Comparison of ENCODE assay signal across 10 mouse cellular contexts in the genomic region with DNA sequence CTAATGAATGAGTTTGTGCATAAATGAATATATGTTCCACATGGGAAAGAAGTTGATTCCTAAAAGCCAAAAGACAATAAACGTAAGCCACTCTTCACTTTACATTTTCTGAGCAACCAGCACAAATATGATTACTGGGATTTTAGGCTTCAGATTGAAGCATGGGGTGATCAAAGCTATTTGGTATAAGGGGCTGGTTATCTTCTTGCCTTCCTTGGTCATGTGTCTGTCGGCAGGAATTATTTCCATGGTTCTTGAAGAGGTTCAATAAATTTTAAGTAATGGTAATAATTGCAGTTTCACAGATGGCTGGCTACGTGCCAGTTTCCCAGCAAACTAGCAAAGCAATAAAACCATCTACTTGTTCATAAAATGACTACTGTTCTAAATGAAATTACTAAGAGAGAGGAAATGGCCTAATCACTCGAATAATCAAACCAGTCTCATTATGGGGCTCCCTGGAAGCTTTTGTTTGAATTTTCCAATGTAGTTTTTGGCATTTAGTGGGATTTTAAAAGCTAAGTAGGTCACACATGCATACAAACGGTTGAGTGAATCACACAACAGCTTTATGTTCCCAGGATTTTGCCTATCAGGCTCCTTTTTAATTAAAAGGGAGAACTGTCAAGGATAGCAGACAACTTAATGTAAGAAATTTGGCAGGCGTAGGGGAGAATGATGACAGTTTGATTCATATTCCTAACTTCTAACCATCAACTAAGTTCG.
DNase-seq lines count a peak whose midpoint lies in the region; ATAC-seq and TF ChIP-seq lines count a peak whose summit lies in the region.
"Had no signal": no experiment of that assay in that cellular context is flagged by ENCODE, and none has a peak within 500 bp of the region (broad histone marks: within the 10 kb centered on the region; RNA-seq: fewer than 3 reads in every experiment).

No protein-coding gene starts in this region.

- DNase-seq in cerebellum, postnatal 10 days: peak; percentile 47 to 51
- no peak for DNase-seq in cerebellum, adult 11-12 months
- peak; percentile 54 for DNase-seq in hindbrain, postnatal 0 days (ENCODE audit: low spot score)
- no peak for DNase-seq in hindbrain, embryonic 10.5 days (ENCODE audit: low spot score)
- DNase-seq in midbrain, postnatal 0 days (ENCODE audit: low spot score): peak; percentile 43
- DNase-seq in midbrain, embryonic 11.5 days (ENCODE audit: low spot score, missing footprints): no peak
- DNase-seq in retina, embryonic 14.5 days (ENCODE audit: low spot score): peak; percentile 50
- DNase-seq in adrenal gland, postnatal 25 days: no peak

- H3K4me1 ChIP-seq in hindbrain, postnatal 0 days (ENCODE audit: insufficient read depth, low read length): no peaks in the 10 kb centered on the region
- H3K4me1 ChIP-seq in hindbrain, embryonic 10.5 days (replicated peaks): no peaks in the 10 kb centered on the region
- H3K4me1 ChIP-seq in midbrain, postnatal 0 days (ENCODE audit: insufficient read depth, low read length): no peaks in the 10 kb centered on the region; the same call in 1 of the 2 replicates
- no peaks in the 10 kb centered on the region for H3K4me1 ChIP-seq in midbrain, embryonic 11.5 days (ENCODE audit: control insufficient read depth, insufficient read depth, low read length)
- H3K4me1 ChIP-seq: midbrain, embryonic 12.5 days had no signal

- peak; percentile 47; the same call in 1 of the 2 replicates for ATAC-seq in hindbrain, postnatal 0 days
- ATAC-seq in midbrain, postnatal 0 days (ENCODE audit: low FRiP score): no peak
- no peak for ATAC-seq in midbrain, embryonic 11.5 days (ENCODE audit: low FRiP score)

- no peak overlapping the region for H3K4me2 ChIP-seq in hindbrain, postnatal 0 days (ENCODE audit: low read depth, low read length)
- H3K4me2 ChIP-seq in midbrain, postnatal 0 days (ENCODE audit: low read depth, low read length, poor library complexity, severe bottlenecking): no peak overlapping the region
- no peak overlapping the region for H3K4me2 ChIP-seq in midbrain, embryonic 11.5 days
- H3K4me2 ChIP-seq: midbrain, embryonic 12.5 days had no signal

- 48% methylated on average over 7 of the region's 7 CpGs for WGBS in hindbrain, postnatal 0 days
- WGBS in hindbrain, embryonic 10.5 days: 85% methylated on average over 7 of the region's 7 CpGs
- 54% methylated on average over 7 of the region's 7 CpGs for WGBS in midbrain, postnatal 0 days
- WGBS in midbrain, embryonic 11.5 days: 85% methylated on average over 7 of the region's 7 CpGs

- no peaks in the 10 kb centered on the region for H3K9me3 ChIP-seq in hindbrain, postnatal 0 days (ENCODE audit: low read length)
- no peaks in the 10 kb centered on the region for H3K9me3 ChIP-seq in hindbrain, embryonic 10.5 days
- H3K9me3 ChIP-seq in midbrain, postnatal 0 days (ENCODE audit: low read length): no peaks in the 10 kb centered on the region
- H3K9me3 ChIP-seq in midbrain, embryonic 11.5 days (ENCODE audit: control insufficient read depth, low read length): no peaks in the 10 kb centered on the region
- H3K9me3 ChIP-seq: midbrain, embryonic 12.5 days had no signal

- H3K27ac ChIP-seq in hindbrain, postnatal 0 days: no peak overlapping the region
- H3K27ac ChIP-seq in hindbrain, embryonic 10.5 days: no peak overlapping the region
- no peak overlapping the region for H3K27ac ChIP-seq in midbrain, postnatal 0 days (ENCODE audit: low read depth, low read length)
- H3K27ac ChIP-seq in midbrain, embryonic 11.5 days (ENCODE audit: low read depth, low read length): no peak overlapping the region
- H3K27ac ChIP-seq: midbrain, embryonic 12.5 days; stomach, postnatal 0 days had no signal

- H3K9ac ChIP-seq in hindbrain, postnatal 0 days (replicated peaks; ENCODE audit: low read length): no peak overlapping the region
- H3K9ac ChIP-seq in midbrain, postnatal 0 days (replicated peaks; ENCODE audit: low read length, poor library complexity, severe bottlenecking): no peak overlapping the region
- H3K9ac ChIP-seq in midbrain, embryonic 11.5 days (ENCODE audit: low read length): no peak overlapping the region
- H3K9ac ChIP-seq: midbrain, embryonic 12.5 days had no signal

- TF ChIP-seq CTCF in hindbrain, postnatal 0 days (IDR thresholded peaks at IDR 0.05; ENCODE audit: low read depth): no peak
- TF ChIP-seq CTCF in midbrain, postnatal 0 days (IDR thresholded peaks at IDR 0.05): no peak

- no peaks in the 10 kb centered on the region for H3K36me3 ChIP-seq in hindbrain, postnatal 0 days (ENCODE audit: insufficient read depth, low read length)
- no peaks in the 10 kb centered on the region for H3K36me3 ChIP-seq in hindbrain, embryonic 10.5 days
- H3K36me3 ChIP-seq in midbrain, postnatal 0 days (ENCODE audit: insufficient read depth, low read length): no peaks in the 10 kb centered on the region
- H3K36me3 ChIP-seq in midbrain, embryonic 11.5 days (ENCODE audit: control insufficient read depth, insufficient read depth, low read length): no peaks in the 10 kb centered on the region
- H3K36me3 ChIP-seq: midbrain, embryonic 12.5 days had no signal

- no peaks in the 10 kb centered on the region for H3K27me3 ChIP-seq in hindbrain, postnatal 0 days (ENCODE audit: insufficient read depth, low read length)
- H3K27me3 ChIP-seq in hindbrain, embryonic 10.5 days (ENCODE audit: insufficient read depth, poor library complexity, severe bottlenecking): no peaks in the 10 kb centered on the region
- H3K27me3 ChIP-seq in midbrain, postnatal 0 days (ENCODE audit: insufficient read depth, low read length): no peaks in the 10 kb centered on the region
- no peaks in the 10 kb centered on the region for H3K27me3 ChIP-seq in midbrain, embryonic 11.5 days (ENCODE audit: control insufficient read depth, insufficient read depth, low read length)
- H3K27me3 ChIP-seq: midbrain, embryonic 12.5 days had no signal

- no peak overlapping the region for H3K4me3 ChIP-seq in hindbrain, postnatal 0 days (ENCODE audit: low read length)
- no peak overlapping the region for H3K4me3 ChIP-seq in hindbrain, embryonic 10.5 days
- no peak overlapping the region for H3K4me3 ChIP-seq in midbrain, postnatal 0 days (ENCODE audit: low read depth, low read length)
- H3K4me3 ChIP-seq in midbrain, embryonic 11.5 days (ENCODE audit: low read depth, low read length): no peak overlapping the region
- H3K4me3 ChIP-seq: midbrain, embryonic 12.5 days had no signal

Comparison
In these comparisons a context has a peak if more than half of its experiments do, and no peak if none do; other contexts are left out.
1. DNase-seq: peak in cerebellum, postnatal 10 days (2 of 2), hindbrain, postnatal 0 days (single experiment), midbrain, postnatal 0 days (single experiment) and retina, embryonic 14.5 days (single experiment); none in cerebellum, adult 11-12 months (single experiment), hindbrain, embryonic 10.5 days (single experiment), midbrain, embryonic 11.5 days (single experiment) and adrenal gland, postnatal 25 days (single experiment).